Mouse (Mus musculus) testis, adult 2 months (tissue): ENCODE results near the gene Dyrk1a. TPM values are rescaled to one million over a fixed set of nuclear protein-coding genes. Genes with fewer than 3 reads are reported as not detected.

ENCODE experiments used
- H3K27ac ChIP-seq: fragments of 200-500 bp; 2 replicates; pipeline ENCODE4 v1.5.1; 2012; ENCODE audit warnings: low read depth, low read length; ENCODE audit not compliant: control insufficient read depth, insufficient read depth
- H3K27me3 ChIP-seq: fragments of 200-500 bp; 2 replicates; pipeline ENCODE4 v1.6.1; 2012; ENCODE audit warnings: mild to moderate bottlenecking, low read length, moderate library complexity; ENCODE audit not compliant: control insufficient read depth, insufficient read depth
- H3K36me3 ChIP-seq: fragments of 200-500 bp; 2 replicates; pipeline ENCODE4 v1.6.1; 2012; ENCODE audit warnings: mild to moderate bottlenecking, low read length; ENCODE audit not compliant: control insufficient read depth, insufficient read depth
- H3K4me1 ChIP-seq: fragments of 200-500 bp; 2 replicates; pipeline ENCODE4 v1.6.1; 2012; ENCODE audit warnings: low read length; ENCODE audit not compliant: control insufficient read depth, insufficient read depth
- H3K4me3 ChIP-seq: fragments of 200-500 bp; 2 replicates; pipeline ENCODE4 v1.5.1; 2012; ENCODE audit warnings: low read depth, mild to moderate bottlenecking, low read length, moderate library complexity, mixed read lengths; ENCODE audit not compliant: control insufficient read depth
- CTCF ChIP-seq: fragments of 200-500 bp; IDR thresholded peaks from 2 replicates; pipeline ENCODE4 v1.5.1; 2012; ENCODE audit warnings: low read depth, mild to moderate bottlenecking, inconsistent platforms, low read length, moderate library complexity; ENCODE audit not compliant: control insufficient read depth, insufficient read depth, insufficient replicate concordance
- POLR2A ChIP-seq: fragments of 200-500 bp; IDR thresholded peaks from 2 replicates; pipeline ENCODE4 v1.6.1; 2012; ENCODE audit warnings: low read depth, mild to moderate bottlenecking, inconsistent platforms, low read length, moderate library complexity; ENCODE audit not compliant: control insufficient read depth
- polyA plus RNA-seq: library from polyadenylated mRNA; depleted of rRNA; stranded (reverse); fragments of >200 nt; gene quantifications from 2 replicates; pipeline ENCODE4 v1.2.3, GENCODE M21; 2012

Dyrk1a gene
- polyA plus RNA-seq, 1 experiment: 15.0 TPM

- TF ChIP-seq CTCF (no peak), POLR2A (no peak)
- H3K36me3 ChIP-seq: no peaks in the 10 kb centered on the region
- H3K27me3 ChIP-seq: no peaks in the 10 kb centered on the region
- peaks cover 7% of the 10 kb centered on the region for H3K4me1 ChIP-seq
- no peak overlapping the region for H3K27ac ChIP-seq
- H3K4me3 ChIP-seq: no peak overlapping the region
Measured at GRCm38 (mm10) chr16:94606169-94606568, 36.4 kb downstream of the Dyrk1a start.

GRCm38 (mm10) chr16:94607468-94607867, 37.7 kb downstream of the Dyrk1a start:
- peak overlapping the region; percentile 21; the same call in 1 of the 2 replicates for H3K27ac ChIP-seq
- H3K36me3 ChIP-seq: no peaks in the 10 kb centered on the region
- H3K4me1 ChIP-seq: peaks cover 4% of the 10 kb centered on the region; the same call in 1 of the 2 replicates
- H3K4me3 ChIP-seq: no peak overlapping the region
- H3K27me3 ChIP-seq: no peaks in the 10 kb centered on the region
- TF ChIP-seq CTCF (no peak), POLR2A (no peak)

- Histone ChIP-seq H3K27ac (no peak overlapping the region), H3K27me3 (no peaks in the 10 kb centered on the region), H3K4me1 (peaks cover 2% of the 10 kb centered on the region; the same call in 1 of the 2 replicates), H3K4me3 (no peak overlapping the region), H3K36me3 (no peaks in the 10 kb centered on the region)
- TF ChIP-seq POLR2A: no peak
- no peak for TF ChIP-seq CTCF
Measured at GRCm38 (mm10) chr16:94608706-94609594, 39.1 kb downstream of the Dyrk1a start.

- TF ChIP-seq POLR2A (no peak), CTCF (no peak)
- no peak overlapping the region for H3K27ac ChIP-seq
Measured at GRCm38 (mm10) chr16:94612573-94612972, 42.8 kb downstream of the Dyrk1a start.

GRCm38 (mm10) chr16:94617255-94617654, 47.4 kb downstream of the Dyrk1a start:
- Histone ChIP-seq H3K4me1 (no peaks in the 10 kb centered on the region; the same call in 1 of the 2 replicates), H3K27me3 (no peaks in the 10 kb centered on the region), H3K4me3 (no peak overlapping the region), H3K27ac (no peak overlapping the region), H3K36me3 (no peaks in the 10 kb centered on the region)
- TF ChIP-seq POLR2A (no peak), CTCF (no peak)

More at GRCm38 (mm10) chr16:94612573-94612972, 42.8 kb downstream of the Dyrk1a start:
- Histone ChIP-seq H3K4me3 (no peak overlapping the region), H3K4me1 (no peaks in the 10 kb centered on the region; the same call in 1 of the 2 replicates), H3K27me3 (no peaks in the 10 kb centered on the region), H3K36me3 (no peaks in the 10 kb centered on the region)

GRCm38 (mm10) chr16:94618543-94618942, 48.7 kb downstream of the Dyrk1a start:
- peak; percentile 53; the same call in 1 of the 2 replicates for TF ChIP-seq CTCF
- TF ChIP-seq POLR2A: no peak
- Histone ChIP-seq H3K36me3 (no peaks in the 10 kb centered on the region), H3K27ac (no peak overlapping the region), H3K4me1 (no peaks in the 10 kb centered on the region; the same call in 1 of the 2 replicates), H3K4me3 (no peak overlapping the region), H3K27me3 (no peaks in the 10 kb centered on the region)

GRCm38 (mm10) chr16:94619301-94619700, 49.5 kb downstream of the Dyrk1a start:
- no peak for TF ChIP-seq POLR2A
- no peak for TF ChIP-seq CTCF
- no peaks in the 10 kb centered on the region; the same call in 1 of the 2 replicates for H3K4me1 ChIP-seq
- H3K4me3 ChIP-seq: no peak overlapping the region
- H3K36me3 ChIP-seq: no peaks in the 10 kb centered on the region
- H3K27ac ChIP-seq: no peak overlapping the region
- no peaks in the 10 kb centered on the region for H3K27me3 ChIP-seq
